Mouse (Mus musculus) CD4-positive, CD25-positive, alpha-beta regulatory T cell, adult 2 months (primary cell): ENCODE measurements around the gene Tnfrsf17.
"Not testable (repeated sequence)": the region's sequence is repeated elsewhere in the genome, so short reads cannot be mapped to it uniquely, and the experiment has no call there.

Experiments
- DNase-seq: peaks from one replicate; pipeline ENCODE4 v3.0.0-alpha.2; 2012; ENCODE audit warnings: low read depth, low spot score

Gene Tnfrsf17

DNA sequence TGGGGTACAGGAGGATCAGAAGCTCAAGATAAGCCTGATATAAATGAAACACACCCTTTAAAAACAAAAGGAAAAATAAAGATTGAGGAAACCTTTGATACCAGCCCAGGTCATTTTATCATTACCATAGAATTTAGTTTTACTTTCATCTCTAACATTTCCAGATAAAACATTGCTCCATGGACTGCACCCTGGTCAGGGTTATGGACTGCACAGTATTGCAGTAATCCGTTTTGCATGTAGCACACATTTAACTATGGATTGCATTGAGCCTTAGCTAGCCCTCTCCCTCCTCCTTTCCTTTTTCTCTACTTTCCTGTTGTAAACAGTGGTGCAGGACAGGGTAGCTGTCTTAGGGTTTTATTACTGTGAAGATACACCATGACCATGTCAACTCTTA, 17.4 kb downstream of the Tnfrsf17 start:
- DNase-seq: no peak

DNA sequence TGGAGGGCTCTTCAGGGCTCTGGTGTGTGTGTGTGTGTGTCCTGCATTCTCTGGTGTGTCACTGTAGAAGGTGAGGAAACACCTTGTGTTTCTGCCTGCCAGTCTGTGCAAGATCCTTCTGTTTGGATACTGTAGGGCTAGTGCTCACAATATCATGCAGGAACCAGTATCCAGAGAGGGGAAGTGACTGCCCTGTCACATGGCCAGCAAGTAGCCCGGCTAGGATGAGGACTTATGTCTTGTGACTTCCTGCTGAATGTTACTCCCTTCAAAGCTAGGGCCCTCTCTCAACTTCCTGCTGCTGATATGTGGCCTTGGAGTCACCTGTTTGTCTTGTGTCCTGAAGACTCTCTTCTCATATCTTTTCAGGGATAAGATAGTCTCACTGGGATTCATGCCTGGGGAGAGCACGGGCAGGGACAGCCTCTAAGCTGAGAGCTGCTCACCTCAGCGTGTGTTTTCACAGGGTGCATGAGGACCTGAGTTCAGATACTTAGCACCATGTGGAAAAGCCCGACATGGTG, 29.7 kb downstream of the Tnfrsf17 start:
- DNase-seq: no peak

DNA sequence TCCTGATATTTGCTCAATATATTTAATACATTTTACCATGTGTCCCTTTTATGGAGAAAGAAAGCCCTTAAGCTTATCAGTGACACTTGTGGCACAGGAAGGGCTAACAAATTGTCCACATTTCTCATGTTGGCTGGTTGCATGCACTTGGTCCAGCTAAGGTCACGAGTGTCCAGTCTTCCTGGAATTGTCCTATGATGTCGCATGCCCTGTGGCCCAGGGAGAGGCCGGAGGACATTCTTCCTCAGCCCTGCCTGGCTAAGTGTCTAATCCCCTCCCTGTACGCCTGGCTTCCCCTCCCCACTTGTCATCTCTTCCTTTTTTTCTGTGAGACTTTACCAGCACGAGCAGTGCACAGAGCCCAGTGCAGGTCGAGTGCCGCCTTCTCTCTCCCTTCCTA, 38.3 kb downstream of the Tnfrsf17 start:
- no peak for DNase-seq

DNA sequence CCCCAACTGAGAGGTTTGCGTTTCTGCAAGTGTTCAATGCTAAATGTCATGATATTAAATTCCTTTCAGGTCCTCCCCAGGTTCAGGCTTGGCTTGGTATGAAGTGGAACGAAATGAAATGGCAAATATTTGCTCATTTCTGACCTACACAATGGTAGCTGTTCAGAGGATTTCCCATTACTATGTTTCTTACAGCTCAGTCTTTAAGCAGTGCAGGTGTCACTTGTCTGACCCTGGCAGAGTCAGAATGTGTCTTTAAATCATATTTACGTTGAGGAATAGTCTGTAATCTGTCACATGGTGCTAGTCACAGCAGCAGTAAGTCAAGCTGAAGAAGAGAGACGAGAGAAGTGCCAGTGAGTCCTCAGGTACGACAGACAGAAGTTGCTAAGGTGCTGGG, 45.6 kb downstream of the Tnfrsf17 start:
- DNase-seq: no peak

- no peak for DNase-seq
Measured at GRCm38 (mm10) chr16:11359919-11360318, 46.3 kb downstream of the Tnfrsf17 start.

DNA sequence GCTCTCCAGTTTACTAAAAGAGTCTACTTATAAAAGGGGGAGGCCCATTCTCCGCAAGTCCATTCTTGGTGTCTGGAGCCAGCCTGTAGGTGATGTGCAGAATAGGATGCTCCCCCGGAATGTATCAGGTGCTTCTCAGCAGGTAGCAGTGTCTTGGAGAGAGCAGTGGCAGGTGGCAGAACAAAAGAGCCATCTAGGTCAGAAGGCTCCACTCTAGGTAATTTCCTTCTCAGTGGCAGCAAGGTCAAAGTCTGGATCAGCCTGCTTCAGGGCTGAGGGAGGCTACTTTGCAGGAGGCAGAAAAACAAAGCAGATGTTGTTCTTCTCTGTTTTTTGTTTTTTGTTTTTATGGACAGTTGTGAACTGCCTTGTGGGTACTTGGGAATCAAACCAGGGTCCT, 47.0 kb downstream of the Tnfrsf17 start:
- not testable (repeated sequence) for DNase-seq

DNA sequence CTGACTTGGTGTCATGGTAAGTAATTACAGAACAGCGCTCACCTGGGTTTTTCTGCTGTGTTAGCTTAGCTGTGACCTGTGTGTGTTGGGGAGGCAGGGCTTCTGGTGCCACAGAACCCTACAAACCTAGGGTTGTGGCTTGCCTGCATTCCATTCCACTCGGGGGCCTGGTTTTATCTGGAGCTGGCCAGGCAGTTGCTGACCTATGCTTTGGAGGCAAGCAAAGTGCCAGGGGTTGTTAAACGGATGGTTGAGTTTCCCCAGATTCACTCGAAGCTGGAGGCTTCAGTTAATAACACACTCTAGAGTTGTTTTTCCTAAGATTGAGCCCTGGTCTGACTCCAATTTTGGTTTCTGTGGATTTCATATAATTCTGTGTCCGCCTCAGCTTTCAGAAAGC, 52.0 kb downstream of the Tnfrsf17 start:
- no peak for DNase-seq

GRCm38 (mm10) chr16:11366851-11367250, 53.2 kb downstream of the Tnfrsf17 start:
- DNase-seq: no peak

GRCm38 (mm10) chr16:11368412-11368811, 54.8 kb downstream of the Tnfrsf17 start:
- no peak for DNase-seq

- DNase-seq: no peak
Measured at GRCm38 (mm10) chr16:11369162-11369561, 55.5 kb downstream of the Tnfrsf17 start.

GRCm38 (mm10) chr16:11369642-11370041, 56.0 kb downstream of the Tnfrsf17 start:
- DNase-seq: no peak
